13 mouse cellular contexts compared by ENCODE assay signal in genomic region chr9:58128926-58129413, GRCm38 (mm10). TPM values are rescaled to one million over a fixed set of nuclear protein-coding genes. Genes with fewer than 3 reads are reported as not detected.
DNase-seq lines count a peak whose midpoint lies in the region; ATAC-seq lines count a peak whose summit lies in the region.
"Had no signal": no experiment of that assay in that cellular context is flagged by ENCODE, and none has a peak within 500 bp of the region (broad histone marks: within the 10 kb centered on the region; RNA-seq: fewer than 3 reads in every experiment).

No protein-coding gene starts in this region.

- H3K4me1 ChIP-seq in heart, embryonic 10.5 days, result peaks cover 85% of the 10 kb centered on the region
- peaks cover 92% of the 10 kb centered on the region for H3K4me1 ChIP-seq in midbrain, embryonic 10.5 days
- peaks cover 18% of the 10 kb centered on the region for H3K4me1 ChIP-seq in midbrain, embryonic 15.5 days
- H3K4me1 ChIP-seq in stomach, embryonic 15.5 days, result peaks cover 32% of the 10 kb centered on the region

- H3K4me3 ChIP-seq in heart, embryonic 10.5 days, result peak overlapping the region; percentile 37
- peak overlapping the region; percentile 39 for H3K4me3 ChIP-seq in midbrain, embryonic 10.5 days
- no peak overlapping the region for H3K4me3 ChIP-seq in midbrain, embryonic 15.5 days
- no peak overlapping the region for H3K4me3 ChIP-seq in stomach, embryonic 15.5 days (replicated peaks)
- H3K4me3 ChIP-seq: left cerebral cortex, adult 2 months; lung, embryonic 15.5 days had no signal

- no peaks in the 10 kb centered on the region for H3K9me3 ChIP-seq in heart, embryonic 10.5 days
- no peaks in the 10 kb centered on the region for H3K9me3 ChIP-seq in midbrain, embryonic 10.5 days (replicated peaks)
- H3K9me3 ChIP-seq in midbrain, embryonic 15.5 days, result no peaks in the 10 kb centered on the region
- H3K9me3 ChIP-seq in stomach, embryonic 15.5 days, result no peaks in the 10 kb centered on the region
- H3K9me3 ChIP-seq: lung, embryonic 15.5 days had no signal

- H3K27ac ChIP-seq in heart, embryonic 10.5 days, result peak overlapping the region; percentile 80
- H3K27ac ChIP-seq in midbrain, embryonic 10.5 days (replicated peaks), result peak overlapping the region; percentile 83
- no peak overlapping the region for H3K27ac ChIP-seq in midbrain, embryonic 15.5 days
- no peak overlapping the region for H3K27ac ChIP-seq in stomach, embryonic 15.5 days
- H3K27ac ChIP-seq: left cerebral cortex, adult 2 months; lung, embryonic 15.5 days had no signal

- 6% methylated on average over 13 of the region's 13 CpGs for WGBS in heart, embryonic 10.5 days
- WGBS in midbrain, embryonic 10.5 days, result 3% methylated on average over 13 of the region's 13 CpGs
- WGBS in midbrain, embryonic 15.5 days, result 8% methylated on average over 13 of the region's 13 CpGs
- WGBS in stomach, embryonic 15.5 days, result 13% methylated on average over 13 of the region's 13 CpGs

- no peak overlapping the region for H3K4me2 ChIP-seq in midbrain, embryonic 15.5 days
- H3K4me2 ChIP-seq in stomach, embryonic 15.5 days, result peak overlapping the region; percentile 24; the same call in 1 of the 2 replicates
- H3K4me2 ChIP-seq: lung, embryonic 15.5 days had no signal

- no peak for DNase-seq in heart, embryonic 10.5 days (ENCODE audit: low spot score)
- no peak for DNase-seq in heart, adult 18-20 months
- DNase-seq in midbrain, embryonic 10.5 days (ENCODE audit: low spot score), result peak; percentile 60
- peak; percentile 64 for DNase-seq in hindlimb bud, embryonic 11.5 days (ENCODE audit: extremely low spot score, low read depth, low spot score)
- DNase-seq in adrenal gland, postnatal 4 days (ENCODE audit: low spot score in 2 of 2), result no peak
- no peak for DNase-seq in liver
- DNase-seq: B cell, adult 2 months had no signal

- H3K9ac ChIP-seq in midbrain, embryonic 15.5 days, result no peak overlapping the region
- no peak overlapping the region for H3K9ac ChIP-seq in stomach, embryonic 15.5 days
- H3K9ac ChIP-seq: lung, embryonic 15.5 days had no signal

- H3K36me3 ChIP-seq in heart, embryonic 10.5 days, result no peaks in the 10 kb centered on the region
- no peaks in the 10 kb centered on the region for H3K36me3 ChIP-seq in midbrain, embryonic 10.5 days
- H3K36me3 ChIP-seq in midbrain, embryonic 15.5 days (replicated peaks), result no peaks in the 10 kb centered on the region
- H3K36me3 ChIP-seq in stomach, embryonic 15.5 days, result no peaks in the 10 kb centered on the region
- H3K36me3 ChIP-seq: lung, embryonic 15.5 days had no signal

- peaks cover 56% of the 10 kb centered on the region for H3K27me3 ChIP-seq in heart, embryonic 10.5 days (ENCODE audit: insufficient read depth, poor library complexity, severe bottlenecking)
- peaks cover 65% of the 10 kb centered on the region for H3K27me3 ChIP-seq in midbrain, embryonic 10.5 days (ENCODE audit: low read depth, poor library complexity, severe bottlenecking)
- H3K27me3 ChIP-seq in midbrain, embryonic 15.5 days (replicated peaks), result peaks cover 11% of the 10 kb centered on the region; the same call in 1 of the 2 replicates
- H3K27me3 ChIP-seq in stomach, embryonic 15.5 days (replicated peaks), result no peaks in the 10 kb centered on the region

- no peak for ATAC-seq in midbrain, embryonic 15.5 days (replicated peaks)
- no peak for ATAC-seq in stomach, embryonic 15.5 days (ENCODE audit: insufficient read depth, low FRiP score, low read depth)
- ATAC-seq: inflammation-experienced regulatory T-cells, adult 6 months had no signal

RNA-seq across cellular contexts. Expression of gene Ccdc33, which starts 10.3 kb away (rescaled TPM):
- 0.07 TPM in 1 of 2 replicates, not detected in the other for polyA plus RNA-seq in heart, embryonic 10.5 days (2016; fragmentation: Nextera tagmentation; extraction: Ambion mirVana)
- total RNA-seq in heart, adult 18-20 months (2021), result 1 to 10 TPM in 1 of 2 experiments, not detected in 1; 1.2 TPM
- polyA plus RNA-seq in midbrain, embryonic 10.5 days (2016; fragmentation: Nextera tagmentation; extraction: Ambion mirVana), result 0.51 and 0.62 TPM in 2 replicates
- 0.36 and 0.79 TPM in 2 replicates for polyA plus RNA-seq in midbrain, embryonic 15.5 days (2015; fragmentation: Nextera tagmentation; extraction: Ambion mirVana)
- polyA plus RNA-seq in stomach, embryonic 15.5 days (2015; fragmentation: Nextera tagmentation; extraction: Ambion mirVana), result 0.18 and 0.19 TPM in 2 replicates
- total RNA-seq in adrenal gland, postnatal 4 days (2021), result under 1 TPM in 1 of 2 experiments, not detected in 1; 0.87 TPM
- total RNA-seq: neutrophil, adult 5-6 weeks had no signal
- polyA plus RNA-seq: inflammation-experienced regulatory T-cells, adult 6 months had no signal

Comparison
In these comparisons a context has a peak if more than half of its experiments do, and no peak if none do; other contexts are left out.
1. H3K27ac ChIP-seq: peak in heart, embryonic 10.5 days (single experiment) and midbrain, embryonic 10.5 days (single experiment); none in midbrain, embryonic 15.5 days (single experiment) and stomach, embryonic 15.5 days (single experiment).
2. H3K4me3 ChIP-seq: peak in heart, embryonic 10.5 days (single experiment) and midbrain, embryonic 10.5 days (single experiment); none in midbrain, embryonic 15.5 days (single experiment) and stomach, embryonic 15.5 days (single experiment).
3. DNase-seq: peak in midbrain, embryonic 10.5 days (single experiment) and hindlimb bud, embryonic 11.5 days (single experiment); none in heart, embryonic 10.5 days (single experiment), heart, adult 18-20 months (0 of 2), adrenal gland, postnatal 4 days (0 of 2) and liver (single experiment).